Mouse (Mus musculus) forebrain, embryonic 14.5 days (tissue): Measurements from ENCODE around the gene Rps28. TPM values are rescaled to one million over a fixed set of nuclear protein-coding genes. Genes with fewer than 3 reads are reported as not detected.

Experiments used
- ATAC-seq: fragments of 200-750 bp; cut with Nextera tagmentation; 2 replicates; pipeline ENCODE4 v1.8.0; 2017; ENCODE audit warnings: mild to moderate bottlenecking, moderate library complexity
- DNase-seq: peaks from one replicate; pipeline ENCODE4 v3.0.0-alpha.2; 2015; ENCODE audit warnings: low spot score
- H3K27ac ChIP-seq: fragments of 300-500 bp; sonication (generic); 2 replicates; pipeline ENCODE4 v1.5.1; 2014; ENCODE audit warnings: low read depth, mild to moderate bottlenecking, control low read depth, low read length, moderate library complexity
- H3K27me3 ChIP-seq: fragments of 300-500 bp; sonication (generic); replicated peaks from 2 replicates; pipeline ENCODE4 v1.6.1; 2014; ENCODE audit warnings: low read length, control low read depth, mixed read lengths; ENCODE audit not compliant: control insufficient read depth, insufficient read depth
- H3K36me3 ChIP-seq: fragments of 300-500 bp; sonication (generic); 2 replicates; pipeline ENCODE4 v1.6.1; 2014; ENCODE audit warnings: low read length, control low read depth; ENCODE audit not compliant: control insufficient read depth, insufficient read depth
- H3K4me1 ChIP-seq: fragments of 300-500 bp; sonication (generic); 2 replicates; pipeline ENCODE4 v1.6.1; 2014; ENCODE audit warnings: antibody characterized with exemption, low read length, control low read depth; ENCODE audit not compliant: control insufficient read depth, insufficient read depth
- H3K4me2 ChIP-seq: fragments of 300-500 bp; sonication (generic); 2 replicates; pipeline ENCODE4 v1.6.1; 2014; ENCODE audit warnings: mild to moderate bottlenecking, control low read depth, low read length
- H3K4me3 ChIP-seq: fragments of 300-500 bp; sonication (generic); 2 replicates; pipeline ENCODE4 v1.5.1; 2014; ENCODE audit warnings: low read depth, low read length, control low read depth
- H3K9ac ChIP-seq: fragments of 300-500 bp; sonication (generic); 2 replicates; pipeline ENCODE4 v1.6.1; 2014; ENCODE audit warnings: mild to moderate bottlenecking, low read length, control low read depth, moderate library complexity
- H3K9me3 ChIP-seq: fragments of 300-500 bp; sonication (generic); replicated peaks from 2 replicates; pipeline ENCODE4 v1.6.1; 2016; ENCODE audit warnings: low read length, control low read depth, mixed read lengths; ENCODE audit not compliant: control insufficient read depth
- WGBS: fragments of 180-500 bp; shearing (Covaris S2); extraction: QIAGEN DNeasy Blood & Tissue Kit; methylation state at CpG from one replicate; pipeline ENCODE4 v1.1.7; 2014; 5-methylcytosine and 5-hydroxymethylcytosine counted together
- polyA plus RNA-seq: library from polyadenylated mRNA; unstranded; fragments of >200 nt; fragmentation: Nextera tagmentation; extraction: Ambion mirVana; gene quantifications from 2 replicates; pipeline ENCODE4 v1.2.1, GENCODE M21; 2014

Rps28 gene
- polyA plus RNA-seq, 1 experiment from 2014 or later: 885 TPM

DNA sequence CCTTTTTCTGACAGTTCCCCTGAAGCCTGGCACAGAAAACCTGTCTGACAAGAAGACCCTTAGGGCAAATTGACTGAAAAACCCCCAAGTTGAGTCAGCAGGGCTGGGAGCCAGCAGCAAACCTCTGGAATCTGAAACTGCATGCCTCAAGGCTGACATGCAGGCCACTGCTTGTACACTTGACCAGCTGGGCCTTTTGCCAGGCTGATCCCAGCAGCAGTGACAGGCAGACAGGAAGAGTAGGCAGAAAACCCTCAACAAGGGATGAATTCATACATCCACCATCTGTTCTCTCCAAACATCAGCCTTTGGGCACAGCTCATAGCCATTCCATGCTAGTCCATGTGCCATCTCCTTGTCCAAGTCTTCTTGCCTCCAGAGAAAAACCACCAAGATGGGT, 41.0 kb downstream of the Rps28 start:
- ATAC-seq (no peak), DNase-seq (peak; percentile 10)
- no peaks in the 10 kb centered on the region for H3K9me3 ChIP-seq

DNA sequence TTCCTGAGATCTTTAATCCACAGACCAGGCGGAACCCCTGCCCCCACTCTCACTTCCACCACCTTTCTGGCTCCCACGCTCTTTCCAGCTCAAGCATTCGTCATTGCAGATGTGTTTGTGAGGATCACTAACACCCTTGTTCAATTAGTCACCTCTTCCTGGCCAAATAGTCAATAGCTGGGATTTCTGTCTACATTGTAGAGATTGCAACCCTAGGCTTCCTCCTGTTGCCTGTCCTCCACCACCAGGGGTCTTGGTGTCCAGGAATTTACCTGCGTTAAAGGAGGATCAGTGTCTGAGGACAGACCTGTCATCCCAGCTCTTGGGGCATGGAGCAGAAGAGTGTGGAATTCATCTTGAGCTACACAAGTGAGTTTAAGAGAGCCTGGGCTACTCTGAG, 42.3 kb downstream of the Rps28 start:
- no peaks in the 10 kb centered on the region for H3K27me3 ChIP-seq
- peak overlapping the region; percentile 90 for H3K4me2 ChIP-seq
- peak overlapping the region; percentile 64 for H3K9ac ChIP-seq
- WGBS: 42% methylated on average over 4 of the region's 4 CpGs
- no peak for ATAC-seq
- peak overlapping the region; percentile 39; the same call in 1 of the 2 replicates for H3K4me3 ChIP-seq
- peaks cover 12% of the 10 kb centered on the region; the same call in 1 of the 2 replicates for H3K4me1 ChIP-seq
- no peaks in the 10 kb centered on the region for H3K36me3 ChIP-seq
- no peak for DNase-seq
- no peak overlapping the region for H3K27ac ChIP-seq
- H3K9me3 ChIP-seq: no peaks in the 10 kb centered on the region

More for the DNA sequence above, 41.0 kb downstream of the Rps28 start:
- Histone ChIP-seq H3K27ac (no peak overlapping the region), H3K27me3 (no peaks in the 10 kb centered on the region), H3K4me3 (no peak overlapping the region), H3K9ac (no peak overlapping the region), H3K36me3 (no peaks in the 10 kb centered on the region), H3K4me2 (no peak overlapping the region), H3K4me1 (peaks cover 12% of the 10 kb centered on the region; the same call in 1 of the 2 replicates)

DNA sequence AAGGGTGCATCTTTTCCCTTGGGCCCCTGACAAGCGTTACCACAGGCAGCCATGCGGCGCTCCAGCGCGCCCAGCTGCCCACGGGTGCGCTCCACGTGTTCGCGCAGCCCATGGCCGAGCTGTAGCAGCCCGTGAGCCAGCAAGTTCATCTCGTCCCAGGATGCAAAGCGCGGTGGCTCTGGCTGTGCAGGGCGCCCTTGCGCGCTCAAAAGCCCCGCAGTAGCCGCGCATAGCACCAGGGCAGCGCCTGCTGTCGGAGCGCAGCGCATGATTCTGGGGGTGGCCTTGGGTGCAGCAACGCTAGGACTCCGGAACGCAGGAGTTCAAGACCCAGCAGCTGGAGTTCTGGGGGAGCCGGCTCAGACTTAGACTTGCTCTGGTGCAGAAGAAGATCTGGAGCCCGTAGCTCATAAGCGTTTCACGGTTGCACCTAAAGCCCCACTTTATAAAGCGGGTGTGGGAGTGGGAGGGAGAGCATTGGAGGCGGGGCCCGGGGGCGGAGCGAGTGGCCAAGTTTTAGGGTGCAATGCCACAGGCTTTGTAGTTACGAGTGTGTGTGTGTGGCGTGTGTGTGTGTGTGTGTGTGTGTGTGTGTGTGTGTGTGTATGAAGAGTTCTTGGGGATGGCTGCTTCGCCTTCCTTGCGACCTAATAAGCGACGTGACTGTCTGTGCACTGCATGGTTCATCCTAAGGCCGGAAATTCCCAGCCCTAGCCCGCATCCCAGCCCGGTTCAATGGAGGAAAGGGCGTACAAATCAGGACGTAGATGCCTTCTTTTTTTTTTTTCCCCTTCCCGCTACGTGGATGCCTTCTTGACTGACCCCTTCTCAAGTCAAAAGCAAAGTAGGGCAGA, 43.0 kb downstream of the Rps28 start, which contains the start of gene Angptl4:
Gene Angptl4 (minus strand): TSS at position 707 of the 854 bp plus-strand sequence.
- under 1% methylated on average over 50 of the region's 50 CpGs for WGBS
- Histone ChIP-seq H3K27me3 (no peaks in the 10 kb centered on the region), H3K9ac (peak within 1 kb of the TSS; percentile 64), H3K27ac (no peak within 1 kb of the TSS; the same call in 1 of the 2 replicates), H3K36me3 (no peaks in the 10 kb centered on the region), H3K4me2 (peak within 1 kb of the TSS; percentile 90), H3K4me1 (peaks cover 12% of the 10 kb centered on the region; the same call in 1 of the 2 replicates), H3K4me3 (peak within 1 kb of the TSS; percentile 39), H3K9me3 (no peaks in the 10 kb centered on the region)
- peak; percentile 61 for DNase-seq
- ATAC-seq: peak; percentile 78

DNA sequence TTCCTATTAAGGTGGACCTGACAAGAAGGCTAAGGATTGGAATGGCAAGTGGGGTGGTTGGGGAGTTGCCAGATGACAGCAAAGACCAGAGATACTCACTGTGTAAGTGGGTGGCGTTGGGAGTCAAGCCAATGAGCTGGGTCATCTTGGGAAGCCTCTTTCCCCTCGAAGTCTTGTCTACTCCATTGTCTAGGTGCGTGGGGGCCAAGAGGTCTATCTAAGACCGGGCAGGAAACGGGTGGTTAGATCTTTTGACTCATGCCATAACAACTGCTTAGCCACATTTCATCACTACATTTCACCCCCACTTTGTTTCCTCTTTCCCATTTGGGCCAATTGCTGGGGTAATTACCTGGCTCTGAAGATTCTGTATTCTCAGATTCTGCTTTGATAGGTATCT, 43.9 kb downstream of the Rps28 start:
- H3K4me2 ChIP-seq: peak overlapping the region; percentile 90; the same call in 1 of the 2 replicates
- H3K9ac ChIP-seq: no peak overlapping the region
- no peaks in the 10 kb centered on the region for H3K9me3 ChIP-seq
- H3K4me3 ChIP-seq: peak overlapping the region; percentile 39; the same call in 1 of the 2 replicates
- H3K36me3 ChIP-seq: no peaks in the 10 kb centered on the region
- H3K27me3 ChIP-seq: no peaks in the 10 kb centered on the region
- WGBS: 87% methylated on average over 5 of the region's 5 CpGs
- ATAC-seq: no peak
- DNase-seq: no peak
- H3K4me1 ChIP-seq: peaks cover 12% of the 10 kb centered on the region; the same call in 1 of the 2 replicates
- no peak overlapping the region for H3K27ac ChIP-seq

DNA sequence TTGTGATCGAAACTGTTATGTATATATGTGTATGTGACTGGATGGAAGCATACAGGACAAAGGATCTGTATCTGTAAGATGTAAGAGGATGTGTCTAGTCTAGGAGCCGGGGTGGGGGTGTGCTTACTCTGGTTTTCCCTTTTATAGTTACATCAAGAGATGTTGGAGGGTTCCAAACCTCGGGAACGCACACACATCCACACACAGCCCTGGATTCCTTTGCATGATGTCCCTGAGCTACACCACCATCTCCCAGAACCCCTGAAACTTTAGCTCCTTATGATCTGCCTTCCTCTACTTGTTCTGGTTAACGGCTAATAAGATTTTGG, 44.4 kb downstream of the Rps28 start:
- Histone ChIP-seq H3K27me3 (no peaks in the 10 kb centered on the region), H3K36me3 (no peaks in the 10 kb centered on the region), H3K4me2 (no peak overlapping the region; the same call in 1 of the 2 replicates), H3K4me1 (peaks cover 12% of the 10 kb centered on the region; the same call in 1 of the 2 replicates), H3K4me3 (no peak overlapping the region), H3K9ac (no peak overlapping the region), H3K9me3 (no peaks in the 10 kb centered on the region), H3K27ac (no peak overlapping the region)
- no peak for DNase-seq
- no peak for ATAC-seq
- WGBS: 94% methylated on average over 5 of the region's 5 CpGs

DNA sequence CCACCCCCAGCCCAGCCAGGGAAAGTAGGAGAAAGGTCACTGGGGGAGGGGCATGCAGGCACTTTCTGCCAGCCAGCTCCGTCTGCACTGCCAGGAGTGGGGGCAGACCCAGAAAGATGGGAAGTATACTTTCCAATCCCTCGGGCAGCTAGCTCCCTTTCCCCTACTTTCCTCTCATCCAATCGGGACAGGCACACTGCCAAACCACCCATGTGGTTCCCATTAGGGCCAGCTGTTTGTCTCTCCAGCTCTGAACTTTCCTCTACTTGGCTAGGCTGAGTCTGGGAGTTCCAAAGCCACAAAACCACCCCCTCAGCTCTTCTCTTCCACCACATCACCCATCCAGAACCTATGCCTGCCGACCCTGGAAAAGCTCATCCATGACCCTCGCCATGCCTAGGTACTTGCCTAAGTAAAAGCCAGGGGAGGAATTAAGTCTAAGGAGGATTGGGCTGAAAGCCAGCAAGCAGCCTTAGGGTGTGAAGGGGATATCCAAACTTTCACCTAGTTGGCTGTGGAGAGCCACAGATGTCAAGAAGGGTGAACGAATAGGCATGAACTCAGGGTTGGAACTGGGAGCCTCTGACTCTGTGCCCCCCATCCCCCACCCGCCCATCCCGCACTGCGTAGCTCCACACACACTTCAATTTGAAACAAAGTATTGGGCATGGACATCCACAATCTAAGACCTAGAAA, 44.9 kb downstream of the Rps28 start:
- H3K36me3 ChIP-seq: no peaks in the 10 kb centered on the region
- H3K4me2 ChIP-seq: peak overlapping the region; percentile 12; the same call in 1 of the 2 replicates
- DNase-seq (peak; percentile 88), ATAC-seq (peak; percentile 72)
- 55% methylated on average over 9 of the region's 9 CpGs for WGBS
- no peaks in the 10 kb centered on the region for H3K27me3 ChIP-seq
- H3K4me3 ChIP-seq: no peak overlapping the region
- no peaks in the 10 kb centered on the region for H3K9me3 ChIP-seq
- peak overlapping the region; percentile 35; the same call in 1 of the 2 replicates for H3K27ac ChIP-seq
- peaks cover 12% of the 10 kb centered on the region; the same call in 1 of the 2 replicates for H3K4me1 ChIP-seq
- no peak overlapping the region for H3K9ac ChIP-seq

DNA sequence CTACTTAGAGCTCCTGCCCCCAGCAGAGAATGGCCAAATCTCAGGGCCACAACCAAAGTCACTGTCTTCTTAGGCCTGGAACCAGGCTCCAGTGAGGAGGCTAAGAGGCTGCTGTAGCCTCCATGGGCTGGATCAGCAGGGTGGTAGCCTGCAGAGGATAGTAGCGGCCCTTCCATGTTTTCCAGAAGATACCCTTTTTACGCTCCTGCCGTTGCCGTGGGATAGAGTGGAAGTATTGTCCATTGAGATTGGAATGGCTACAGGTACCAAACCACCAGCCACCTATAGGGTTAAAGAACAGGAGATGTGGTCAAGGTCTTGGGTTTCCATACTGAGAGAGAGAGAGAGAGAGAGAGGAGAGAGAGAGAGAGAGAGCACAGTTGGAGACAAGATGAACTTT, 49.1 kb downstream of the Rps28 start:
- Histone ChIP-seq H3K27me3 (no peaks in the 10 kb centered on the region), H3K9ac (no peak overlapping the region), H3K4me2 (no peak overlapping the region), H3K27ac (no peak overlapping the region), H3K4me1 (peaks cover 7% of the 10 kb centered on the region; the same call in 1 of the 2 replicates), H3K36me3 (no peaks in the 10 kb centered on the region), H3K4me3 (no peak overlapping the region), H3K9me3 (no peaks in the 10 kb centered on the region)
- DNase-seq (no peak), ATAC-seq (no peak)
- 95% methylated on average over 4 of the region's 4 CpGs for WGBS

DNA sequence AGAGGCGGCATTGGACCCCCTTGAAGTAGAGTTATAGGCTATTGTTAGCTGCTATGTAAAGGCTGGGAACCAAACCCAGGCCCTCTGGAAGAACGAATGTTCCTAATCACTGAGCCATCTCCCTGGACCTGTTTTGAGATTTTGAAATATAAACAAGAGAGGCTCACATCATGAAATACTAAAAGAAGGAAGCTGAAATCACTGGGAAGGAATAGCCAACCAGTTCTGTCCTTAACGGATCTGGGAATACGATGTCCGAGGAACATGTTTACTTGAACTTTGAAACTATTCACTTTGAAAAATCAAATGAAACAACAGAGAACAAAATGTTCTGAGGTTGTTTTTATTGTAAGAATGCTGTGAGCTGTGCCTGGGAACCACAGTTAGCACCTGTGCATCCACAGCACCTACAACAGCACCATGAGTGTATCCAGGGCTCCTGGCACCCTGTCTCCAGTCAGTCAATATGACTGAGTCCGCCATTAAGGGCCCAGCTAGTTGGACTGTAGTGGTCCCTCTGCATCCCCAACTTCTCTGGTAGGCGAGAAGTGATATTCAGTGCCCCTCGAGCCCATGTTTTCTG, 49.7 kb downstream of the Rps28 start:
- H3K27ac ChIP-seq: no peak overlapping the region
- WGBS: 89% methylated on average over 8 of the region's 8 CpGs
- no peak overlapping the region for H3K4me2 ChIP-seq
- ATAC-seq: no peak
- no peaks in the 10 kb centered on the region for H3K27me3 ChIP-seq
- H3K4me1 ChIP-seq: peaks cover 7% of the 10 kb centered on the region; the same call in 1 of the 2 replicates
- no peaks in the 10 kb centered on the region for H3K36me3 ChIP-seq
- H3K9ac ChIP-seq: no peak overlapping the region
- DNase-seq: no peak
- no peaks in the 10 kb centered on the region for H3K9me3 ChIP-seq
- H3K4me3 ChIP-seq: no peak overlapping the region
